Mouse (Mus musculus): ENCODE results near the gene Itsn1.

Gene Itsn1

GRCm38 (mm10) chr16:91848906-91849603 lies 120.0 kb downstream of the Itsn1 start:
- DNase-seq = no peak

- DNase-seq = no peak
Observed at GRCm38 (mm10) chr16:91850175-91850574, 121.1 kb downstream of the Itsn1 start.

- DNase-seq = no peak
Observed at GRCm38 (mm10) chr16:91851456-91852231, 122.6 kb downstream of the Itsn1 start.

- DNase-seq = no peak
Observed at GRCm38 (mm10) chr16:91852753-91853152, 123.7 kb downstream of the Itsn1 start.

GRCm38 (mm10) chr16:91853223-91853622 lies 124.1 kb downstream of the Itsn1 start:
- DNase-seq = no peak

- no peak for DNase-seq
Observed at GRCm38 (mm10) chr16:91858695-91859094, 129.6 kb downstream of the Itsn1 start.

- DNase-seq = peak; percentile 67
Observed at GRCm38 (mm10) chr16:91859203-91859602, 130.1 kb downstream of the Itsn1 start.

- DNase-seq = no peak
Observed at GRCm38 (mm10) chr16:91859958-91860357, 130.9 kb downstream of the Itsn1 start.

- no peak for DNase-seq
Observed at GRCm38 (mm10) chr16:91860471-91861125, 131.5 kb downstream of the Itsn1 start.

GRCm38 (mm10) chr16:91861784-91862371 lies 132.8 kb downstream of the Itsn1 start:
- no peak for DNase-seq

GRCm38 (mm10) chr16:91862836-91863235 lies 133.8 kb downstream of the Itsn1 start:
- DNase-seq = no peak

GRCm38 (mm10) chr16:91864646-91865332 lies 135.7 kb downstream of the Itsn1 start:
- DNase-seq = no peak

GRCm38 (mm10) chr16:91865570-91866257 lies 136.6 kb downstream of the Itsn1 start:
- no peak for DNase-seq

- DNase-seq = no peak
Observed at GRCm38 (mm10) chr16:91866258-91866634, 137.2 kb downstream of the Itsn1 start.

GRCm38 (mm10) chr16:91867672-91868071 lies 138.6 kb downstream of the Itsn1 start:
- no peak for DNase-seq

- DNase-seq = peak; percentile 84
Observed at GRCm38 (mm10) chr16:91868943-91869911, 140.1 kb downstream of the Itsn1 start.

- no peak for DNase-seq
Observed at GRCm38 (mm10) chr16:91870158-91870582, 141.1 kb downstream of the Itsn1 start.

- DNase-seq = no peak
Observed at GRCm38 (mm10) chr16:91871188-91871587, 142.1 kb downstream of the Itsn1 start.

- DNase-seq = no peak
Observed at GRCm38 (mm10) chr16:91873695-91874094, 144.6 kb downstream of the Itsn1 start.

GRCm38 (mm10) chr16:91875567-91876344 lies 146.7 kb downstream of the Itsn1 start:
- no peak for DNase-seq
